Mouse (Mus musculus) CH12.LX (cell line): ENCODE measurements at regions not wholly inside any gene's neighbourhood (a gene's known extent, or its start where the extent isn't known, plus 50 kb on each side); places are given as distances from the start of the nearest gene placed in this dataset.

Experiments used
- DNase-seq: peaks from one replicate; pipeline ENCODE4 v3.0.0-alpha.2; 2013; ENCODE audit errors: extremely low read depth
- H3K27ac ChIP-seq: 2 replicates; pipeline ENCODE4 v1.5.1; 2012; ENCODE audit warnings: low read depth, mild to moderate bottlenecking, control low read depth, moderate library complexity; ENCODE audit not compliant: insufficient read depth
- H3K27me3 ChIP-seq: replicated peaks from 2 replicates; pipeline ENCODE3; 2012; ENCODE audit warnings: inconsistent platforms
- H3K36me3 ChIP-seq, 2 experiments: replicated peaks in 1 of 2; 2 replicates each; pipeline versions ENCODE3 to v1.6.1; 2012; ENCODE audit warnings: inconsistent platforms in 1 of 2, low read length in 1 of 2, mild to moderate bottlenecking in 1 of 2, mixed read lengths in 1 of 2, moderate library complexity in 1 of 2; ENCODE audit not compliant: control insufficient read depth in 1 of 2, insufficient read depth in 1 of 2
- H3K4me1 ChIP-seq, 2 experiments: 2 replicates each; pipeline ENCODE4 v1.6.1; 2012; ENCODE audit warnings: inconsistent platforms in 1 of 2, moderate library complexity in 1 of 2; ENCODE audit not compliant: insufficient read depth in 2 of 2, control insufficient read depth in 1 of 2
- H3K4me2 ChIP-seq: 2 replicates; pipeline ENCODE4 v1.6.1; 2012; ENCODE audit warnings: low read depth, mild to moderate bottlenecking, control low read depth; ENCODE audit not compliant: poor library complexity, insufficient read depth, severe bottlenecking
- H3K4me3 ChIP-seq, 3 experiments: fragments of 150-350 bp in 1 of 3; sonication (generic) in 1 of 3; replicated peaks in 1 of 3; 2 replicates each; pipeline versions ENCODE3 to v1.5.1; 2011 to 2012; ENCODE audit warnings: low read depth in 2 of 3, low read length in 2 of 3, mild to moderate bottlenecking in 2 of 3, moderate library complexity in 2 of 3, control low read depth in 1 of 3, improper control_type of control experiment in 1 of 3, inconsistent platforms in 1 of 3, mixed read lengths in 1 of 3; ENCODE audit not compliant: poor library complexity in 1 of 3
- H3K79me2 ChIP-seq: replicated peaks from 2 replicates; pipeline ENCODE4 v1.6.1; 2012; ENCODE audit warnings: mild to moderate bottlenecking, moderate library complexity; ENCODE audit not compliant: control insufficient read depth, poor library complexity, insufficient read depth, severe bottlenecking; ENCODE audit errors: extremely low read depth
- H3K9ac ChIP-seq: 2 replicates; pipeline ENCODE4 v1.6.1; 2012; ENCODE audit warnings: low read depth, mild to moderate bottlenecking, control low read depth, moderate library complexity; ENCODE audit not compliant: insufficient read depth
- H3K9me3 ChIP-seq: replicated peaks from 2 replicates; pipeline ENCODE3; 2012; ENCODE audit warnings: low read length, inconsistent platforms, mixed read lengths
- EP300 ChIP-seq: IDR thresholded peaks from 2 replicates; pipeline ENCODE4 v1.6.1; 2011; ENCODE audit warnings: low read length, improper control_type of control experiment
- HCFC1 ChIP-seq: IDR thresholded peaks from 2 replicates; pipeline ENCODE4 v1.6.1; 2012; ENCODE audit warnings: low read depth, mild to moderate bottlenecking, inconsistent platforms, low read length, improper control_type of control experiment
- JUN ChIP-seq: IDR thresholded peaks from 2 replicates; pipeline ENCODE4 v1.6.1; 2011; ENCODE audit warnings: low read depth, mild to moderate bottlenecking, low read length, improper control_type of control experiment, moderate library complexity; ENCODE audit not compliant: insufficient read depth
- JUND ChIP-seq: conservative IDR thresholded peaks from 2 replicates; pipeline ENCODE4 v1.6.1; 2011; ENCODE audit warnings: low read depth, low read length, improper control_type of control experiment
- MAFK ChIP-seq: IDR thresholded peaks from 2 replicates; pipeline ENCODE4 v1.6.1; 2011; ENCODE audit warnings: low read length, improper control_type of control experiment; ENCODE audit not compliant: insufficient replicate concordance
- MAX ChIP-seq: IDR thresholded peaks from 2 replicates; pipeline ENCODE4 v1.6.1; 2011; ENCODE audit warnings: low read length, improper control_type of control experiment
- MAZ ChIP-seq: IDR thresholded peaks from 2 replicates; pipeline ENCODE4 v1.6.1; 2012; ENCODE audit warnings: low read depth, mild to moderate bottlenecking, inconsistent platforms, low read length, improper control_type of control experiment, moderate library complexity
- MXI1 ChIP-seq: IDR thresholded peaks from 2 replicates; pipeline ENCODE4 v1.6.1; 2011; ENCODE audit warnings: mild to moderate bottlenecking, low read depth, low read length, improper control_type of control experiment
- NRF1 ChIP-seq: IDR thresholded peaks from 2 replicates; pipeline ENCODE4 v1.6.1; 2014; ENCODE audit warnings: low read depth, mild to moderate bottlenecking, inconsistent platforms, low read length, improper control_type of control experiment, moderate library complexity
- POLR2AphosphoS2 ChIP-seq: IDR thresholded peaks from 2 replicates; pipeline ENCODE4 v1.6.1; 2011; ENCODE audit warnings: low read depth, low read length, improper control_type of control experiment
- RAD21 ChIP-seq: IDR thresholded peaks from 2 replicates; pipeline ENCODE4 v1.6.1; 2011; ENCODE audit warnings: low read depth, mild to moderate bottlenecking, low read length, improper control_type of control experiment, moderate library complexity
- SIN3A ChIP-seq: IDR thresholded peaks from 2 replicates; pipeline ENCODE4 v1.6.1; 2012; ENCODE audit warnings: low read length, improper control_type of control experiment, inconsistent platforms
- TBP ChIP-seq: conservative IDR thresholded peaks from 2 replicates; pipeline ENCODE4 v1.6.1; 2011; ENCODE audit warnings: low read depth, low read length, improper control_type of control experiment
- TCF12 ChIP-seq: IDR thresholded peaks from 2 replicates; pipeline ENCODE4 v1.6.1; 2014; ENCODE audit warnings: low read depth, mild to moderate bottlenecking, inconsistent platforms, low read length, improper control_type of control experiment
- USF1 ChIP-seq: IDR thresholded peaks from 2 replicates; pipeline ENCODE4 v1.6.1; 2014; ENCODE audit warnings: low read depth, mild to moderate bottlenecking, inconsistent platforms, low read length, improper control_type of control experiment
- USF2 ChIP-seq: conservative IDR thresholded peaks from 2 replicates; pipeline ENCODE4 v1.6.1; 2011; ENCODE audit warnings: low read depth, low read length, improper control_type of control experiment
- dilution Hi-C: fragments of 300-500 bp; cut with MboI; formaldehyde crosslinking; loops from 2 replicates; pipeline ENCODE4 v1.14.3; 2020; ENCODE audit warnings: low sequenced_read_pairs; ENCODE audit not compliant: extremely low pct_unique_long_range_greater_than_20kb, extremely low pct_ligation_motif_present
- in situ Hi-C: fragments of 300-500 bp; cut with MboI; formaldehyde crosslinking; loops from 3 replicates; pipeline ENCODE4 v1.14.3; 2019; ENCODE audit warnings: low sequenced_read_pairs, low pct_ligation_motif_present, low pct_unique_long_range_greater_than_20kb, mixed read lengths

- no peaks in the 10 kb centered on the region for H3K4me1 ChIP-seq
- no peaks in the 10 kb centered on the region for H3K36me3 ChIP-seq
- no peak overlapping the region for H3K4me3 ChIP-seq
- no peak overlapping the region for H3K9ac ChIP-seq
- dilution Hi-C loops (no loop called here), in situ Hi-C loops (no loop called here)
- H3K4me2 ChIP-seq, result no peak overlapping the region
- DNase-seq, result no peak
- H3K27ac ChIP-seq, result no peak overlapping the region
- no peaks in the 10 kb centered on the region for H3K27me3 ChIP-seq
- TF ChIP-seq SIN3A, result no peak
- TF ChIP-seq JUND, result no peak
- TF ChIP-seq RAD21, result no peak
- TF ChIP-seq TBP, result no peak
- no peak for TF ChIP-seq MAZ
- TF ChIP-seq TCF12, result no peak
- TF ChIP-seq JUN, result no peak
- TF ChIP-seq MAFK, result no peak
- TF ChIP-seq, all 38 proteins: peak for 0
- H3K79me2 ChIP-seq, result no peaks in the 10 kb centered on the region
- H3K9me3 ChIP-seq, result no peaks in the 10 kb centered on the region
These were observed 1035.0 kb upstream of the Lrrtm3 start for GRCm38 (mm10) chr10:65124940-65125610.

GRCm38 (mm10) chr10:65118212-65118611 lies 1028.1 kb upstream of the Lrrtm3 start:
- Histone ChIP-seq H3K27me3 (no peaks in the 10 kb centered on the region), H3K4me2 (no peak overlapping the region), H3K9me3 (no peaks in the 10 kb centered on the region), H3K27ac (no peak overlapping the region), H3K9ac (no peak overlapping the region), H3K4me3 (no peak overlapping the region), H3K4me1 (no peaks in the 10 kb centered on the region), H3K36me3 (no peaks in the 10 kb centered on the region), H3K79me2 (no peaks in the 10 kb centered on the region)
- DNase-seq, result no peak
- dilution Hi-C loops (no loop called here), in situ Hi-C loops (no loop called here)
- no peak for TF ChIP-seq EP300
- TF ChIP-seq POLR2AphosphoS2, result no peak
- no peak for TF ChIP-seq JUN
- no peak for TF ChIP-seq USF1
- no peak for TF ChIP-seq SIN3A
- TF ChIP-seq USF2, result no peak
- TF ChIP-seq MXI1, result no peak
- no peak for TF ChIP-seq MAFK
- TF ChIP-seq MAX, result no peak
- no peak for TF ChIP-seq HCFC1
- no peak for TF ChIP-seq NRF1
